Mouse (Mus musculus) thymus, adult 18-20 months (tissue): Measurements from ENCODE around the gene Rnpepl1.

ENCODE experiments used
- DNase-seq, 2 experiments: peaks; one replicate each; pipeline ENCODE4 v3.0.0; 2022; ENCODE audit warnings: mixed read lengths in 2 of 2

The Rnpepl1 gene

DNA sequence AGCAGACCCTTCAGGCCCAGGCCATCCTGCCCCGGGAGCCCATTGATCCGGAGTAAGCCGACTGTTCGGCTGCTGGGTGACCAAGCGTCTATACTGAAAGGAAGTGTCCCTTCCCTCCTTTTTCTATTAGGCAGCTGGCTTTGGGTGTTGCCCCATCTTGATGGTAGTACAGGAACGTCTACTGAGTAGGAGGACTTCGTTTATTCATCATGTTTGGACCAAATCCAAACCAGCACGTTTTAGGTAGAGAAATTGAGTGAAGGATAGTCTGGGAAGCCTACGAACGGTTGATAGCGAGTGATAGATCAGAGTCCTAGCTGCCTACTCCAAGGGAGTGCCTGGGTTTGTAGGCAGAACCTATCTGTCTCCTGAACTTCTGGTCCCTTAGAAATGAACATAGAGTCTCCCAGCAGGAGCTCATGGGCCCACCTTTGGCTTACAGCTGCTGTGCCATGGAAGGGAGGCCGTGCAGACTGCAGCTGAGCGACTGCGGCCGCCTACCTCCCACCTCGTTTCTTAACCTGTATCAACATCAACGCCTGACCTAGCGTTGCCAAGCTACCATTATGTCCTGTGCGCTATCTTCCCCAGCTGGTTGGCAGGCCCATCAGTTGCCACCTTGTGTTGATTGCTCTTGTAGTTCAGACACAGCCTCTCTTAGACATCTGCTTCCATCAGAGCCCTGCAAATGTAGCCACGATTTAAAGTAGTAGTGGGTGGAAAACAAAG lies 2.8 kb upstream of the Rnpepl1 start:
- DNase-seq, result no peak

DNA sequence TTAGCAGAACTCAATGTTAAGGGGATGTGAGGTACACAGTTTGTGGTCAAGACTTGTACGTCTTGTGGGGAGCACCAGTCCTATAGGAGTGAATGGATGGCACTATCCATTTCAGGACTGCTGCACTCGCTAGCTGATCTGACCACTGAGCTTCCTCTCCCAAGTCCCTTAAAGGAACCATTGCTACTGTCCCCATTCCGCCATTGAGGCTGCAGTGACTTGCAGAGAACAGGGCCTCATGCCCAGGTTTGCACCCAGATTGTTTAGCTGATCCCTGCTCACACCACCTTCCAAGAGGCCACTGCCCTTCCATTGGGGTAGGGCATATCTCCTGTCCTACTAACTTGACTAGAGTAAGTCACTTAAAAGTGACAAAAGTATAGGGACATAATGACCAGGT lies 1.9 kb upstream of the Rnpepl1 start:
- DNase-seq, result no peak

DNA sequence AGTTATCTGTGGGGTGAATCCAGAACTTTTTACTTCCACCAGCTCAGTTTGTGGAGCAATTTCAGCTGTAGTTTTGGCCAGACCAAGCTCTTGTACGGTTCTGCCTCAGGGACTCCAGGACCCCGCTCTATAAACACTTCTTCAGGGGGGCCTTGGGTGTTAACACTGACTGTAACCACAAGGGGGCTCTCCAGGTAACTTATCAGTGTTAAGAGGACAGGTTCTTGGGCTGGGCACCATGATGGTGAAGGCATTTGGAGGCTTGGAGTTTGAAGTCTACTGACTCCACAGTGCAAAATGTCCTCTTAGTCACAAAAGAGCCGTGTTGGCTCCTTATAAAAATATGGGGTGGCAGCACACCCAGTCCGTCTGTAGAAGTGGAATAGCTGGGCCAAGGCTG lies 1.5 kb upstream of the Rnpepl1 start:
- no peak for DNase-seq

DNA sequence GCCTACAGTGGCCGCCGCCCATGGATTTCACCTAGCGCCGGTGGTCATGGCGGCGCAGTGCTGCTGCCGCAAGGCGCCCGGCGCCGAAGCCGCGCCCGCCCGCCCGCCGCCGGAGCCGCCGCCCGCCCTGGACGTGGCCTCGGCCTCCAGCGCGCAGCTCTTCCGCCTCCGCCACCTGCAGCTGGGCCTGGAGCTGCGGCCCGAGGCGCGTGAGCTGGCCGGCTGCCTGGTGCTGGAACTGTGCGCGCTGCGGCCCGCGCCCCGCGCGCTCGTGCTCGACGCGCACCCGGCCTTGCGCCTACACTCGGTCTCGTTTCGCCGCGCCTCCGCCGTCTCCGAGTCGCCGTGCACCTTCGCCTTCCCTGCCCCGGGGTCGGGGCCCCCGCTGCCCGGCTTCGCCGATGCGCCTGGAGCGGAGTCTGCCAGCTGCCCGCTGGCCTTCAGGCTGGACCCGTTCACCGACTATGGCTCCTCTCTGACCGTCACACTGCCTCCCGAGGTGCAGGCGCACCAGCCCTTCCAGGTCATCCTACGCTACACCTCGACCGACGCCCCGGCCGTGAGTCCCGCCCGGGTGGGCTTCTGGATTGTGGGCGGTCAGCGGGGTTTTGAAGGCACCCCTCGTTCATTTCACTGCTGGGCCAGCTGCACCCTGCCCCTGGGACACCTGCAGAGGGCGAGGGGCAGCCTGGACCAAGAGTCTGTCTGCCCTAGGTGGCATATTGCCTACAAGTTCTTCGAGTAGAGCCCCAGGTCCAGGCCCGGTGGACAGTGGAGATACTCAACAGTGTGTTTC lies 540 bp downstream of the Rnpepl1 start:
- peak; percentile 37 to 51 for DNase-seq

DNA sequence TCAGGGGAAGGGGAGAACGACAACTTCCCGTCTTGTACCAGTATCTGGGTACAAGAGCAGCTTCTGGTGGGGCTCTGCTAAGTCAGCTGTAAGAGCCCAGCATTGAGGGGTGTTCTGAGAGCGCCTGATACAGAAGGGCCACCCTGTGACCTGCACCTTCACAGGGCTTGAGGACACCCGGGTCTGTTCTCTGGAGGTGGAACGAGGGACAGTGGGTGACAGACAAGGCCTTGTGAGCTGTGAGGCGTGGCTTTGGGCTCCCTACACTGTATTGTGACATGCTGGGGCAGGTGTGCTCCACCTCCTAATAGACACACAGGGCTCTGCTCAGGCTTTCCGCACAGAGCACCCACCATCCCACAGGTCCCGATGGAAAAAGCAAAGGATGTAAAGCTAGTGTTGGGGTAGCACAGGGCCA lies 1.1 kb downstream of the Rnpepl1 start:
- DNase-seq, result no peak

DNA sequence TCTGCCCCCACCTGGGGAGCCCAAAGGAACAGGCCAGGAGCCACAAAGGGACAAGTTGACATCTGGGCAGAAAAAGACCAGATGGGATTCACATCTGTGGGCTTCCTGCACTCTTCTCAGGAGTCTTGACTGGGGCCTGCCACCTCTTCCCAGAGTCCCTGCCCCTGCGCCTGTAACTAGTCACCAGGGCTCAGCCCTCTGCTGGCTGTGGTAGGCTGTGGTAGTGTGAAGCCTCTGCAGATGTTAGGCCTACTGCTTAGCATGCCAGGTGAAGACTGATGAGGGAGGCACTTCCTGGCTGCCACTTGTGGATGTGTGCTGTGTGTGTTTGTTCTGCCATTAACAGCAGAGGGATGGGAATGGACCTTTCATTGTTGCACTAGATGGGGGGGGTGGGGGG lies 1.7 kb downstream of the Rnpepl1 start:
- peak in 1 of 2 experiments; percentile 30 for DNase-seq

DNA sequence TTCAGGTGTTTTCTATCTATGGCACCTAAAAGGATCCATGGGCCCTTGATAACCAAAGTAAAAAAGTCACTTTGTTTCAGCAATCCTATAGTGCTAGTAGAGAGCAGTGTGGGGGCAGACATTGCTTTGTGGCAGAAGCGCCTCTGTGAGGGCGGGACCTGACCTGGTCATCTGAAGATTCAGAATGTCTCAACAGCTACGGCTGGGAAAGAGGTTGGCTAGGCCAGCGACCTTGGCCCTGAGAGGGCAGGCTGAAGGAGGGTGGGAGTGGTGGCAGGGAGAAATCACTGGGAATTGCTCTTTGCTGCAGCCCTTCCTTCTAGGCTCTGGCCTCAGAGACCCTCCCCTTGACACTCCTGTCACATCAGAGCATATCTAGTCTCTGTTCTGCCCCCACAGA lies 3.7 kb downstream of the Rnpepl1 start:
- no peak for DNase-seq

DNA sequence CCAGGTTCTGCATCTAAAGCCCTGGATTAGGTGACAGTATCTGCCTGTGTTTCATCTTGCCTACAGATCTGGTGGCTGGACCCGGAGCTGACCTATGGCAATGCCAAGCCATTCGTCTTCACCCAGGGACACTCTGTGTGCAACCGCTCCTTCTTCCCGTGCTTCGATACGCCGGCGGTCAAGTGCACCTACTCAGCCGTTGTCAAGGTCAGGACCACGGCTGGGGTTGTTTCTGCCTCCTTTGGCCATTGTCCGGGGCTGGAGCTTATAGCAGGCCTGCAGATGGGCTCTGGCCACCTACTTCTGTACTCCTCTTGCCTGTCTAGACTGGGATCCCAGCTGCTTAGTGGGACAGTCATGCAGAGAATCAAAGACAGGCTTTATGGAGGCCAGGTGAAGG lies 4.4 kb downstream of the Rnpepl1 start:
- peak in 1 of 2 experiments; percentile 2 for DNase-seq

DNA sequence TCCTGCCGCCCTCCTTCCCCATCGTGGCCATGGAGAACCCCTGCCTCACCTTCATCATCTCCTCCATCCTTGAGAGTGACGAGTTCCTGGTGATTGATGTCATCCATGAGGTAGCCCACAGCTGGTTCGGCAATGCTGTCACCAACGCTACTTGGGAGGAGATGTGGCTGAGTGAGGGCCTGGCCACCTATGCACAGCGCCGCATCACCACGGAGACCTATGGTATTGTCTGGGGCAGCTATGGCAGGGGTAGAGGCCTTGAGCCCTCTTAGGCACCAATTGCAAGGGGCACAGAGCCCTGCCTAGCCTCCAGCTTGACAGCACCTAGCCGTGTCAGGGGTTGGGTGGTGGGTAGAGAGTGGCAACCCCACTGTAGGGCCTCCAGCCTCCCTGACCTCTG lies 6.1 kb downstream of the Rnpepl1 start:
- no peak for DNase-seq

DNA sequence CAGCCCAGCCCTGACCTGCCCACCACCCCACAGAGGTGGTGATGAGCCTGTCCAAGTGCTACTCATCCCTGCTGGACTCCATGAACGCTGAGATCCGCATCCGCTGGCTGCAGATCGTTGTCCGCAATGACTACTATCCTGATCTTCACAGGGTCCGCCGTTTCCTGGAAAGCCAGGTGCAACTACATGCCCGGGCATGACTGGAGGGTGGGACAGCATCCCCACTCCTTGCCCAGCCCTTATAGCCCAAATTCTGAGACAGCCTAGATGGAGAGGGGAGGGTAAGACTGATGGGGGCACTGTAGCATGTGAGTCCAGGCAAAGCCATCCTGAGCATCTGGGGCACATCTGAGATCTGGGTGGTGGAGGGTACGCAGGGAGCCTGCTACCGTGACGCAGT lies 8.6 kb downstream of the Rnpepl1 start:
- no peak for DNase-seq

DNA sequence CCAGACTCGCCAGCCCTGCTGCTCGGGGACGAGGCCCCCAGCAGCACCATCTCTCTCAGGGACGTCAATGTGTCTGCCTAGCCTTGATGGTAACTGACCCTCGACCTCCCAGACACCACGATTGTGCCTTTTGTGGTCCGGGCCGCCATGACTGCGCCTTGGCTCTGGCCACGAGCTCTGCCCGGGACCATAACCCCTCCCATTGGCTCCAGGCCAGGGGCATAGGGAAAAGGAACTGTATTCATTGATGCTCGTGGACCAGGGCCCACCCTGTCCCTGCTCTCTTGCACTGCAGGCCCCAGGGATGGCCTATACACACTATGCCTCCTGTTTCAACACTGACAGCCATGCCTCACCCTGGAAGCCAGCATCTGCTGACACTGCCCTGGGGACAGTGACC lies 9.2 kb downstream of the Rnpepl1 start:
- DNase-seq, result no peak

DNA sequence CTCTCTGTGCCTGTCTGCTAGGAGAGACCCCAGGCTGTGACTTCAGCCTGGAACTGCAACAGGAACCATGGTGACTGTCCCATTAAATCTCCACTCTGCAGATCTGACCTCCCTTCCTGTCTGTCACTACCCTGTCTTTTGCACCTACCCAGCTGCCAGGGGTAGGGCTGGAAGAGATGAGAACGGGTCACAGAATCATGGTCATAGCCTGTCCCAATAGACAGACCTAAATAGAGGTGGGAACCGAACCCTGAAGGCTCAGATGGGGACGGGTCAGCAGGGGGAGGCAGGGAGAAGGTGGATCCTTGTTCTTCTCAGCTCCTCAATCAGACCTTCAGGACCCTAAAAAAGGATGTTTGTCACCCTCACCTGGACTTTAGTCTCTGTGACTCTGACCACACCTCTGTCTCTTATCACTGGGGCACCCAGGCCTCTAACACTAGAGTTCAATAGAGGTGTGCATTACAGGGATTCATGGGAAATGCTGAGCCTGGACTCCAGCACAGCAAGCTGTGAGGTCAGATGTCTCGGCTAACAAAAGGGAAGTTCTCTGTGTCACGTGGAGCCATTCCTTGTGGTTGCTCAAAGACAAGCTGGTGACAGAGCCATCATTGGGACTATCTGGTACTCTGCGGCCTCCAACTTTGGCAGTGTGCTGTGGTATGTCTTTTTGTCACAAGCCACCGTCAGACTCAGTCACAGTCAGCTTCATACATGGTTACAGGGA lies 10.1 kb downstream of the Rnpepl1 start:
- no peak for DNase-seq

DNA sequence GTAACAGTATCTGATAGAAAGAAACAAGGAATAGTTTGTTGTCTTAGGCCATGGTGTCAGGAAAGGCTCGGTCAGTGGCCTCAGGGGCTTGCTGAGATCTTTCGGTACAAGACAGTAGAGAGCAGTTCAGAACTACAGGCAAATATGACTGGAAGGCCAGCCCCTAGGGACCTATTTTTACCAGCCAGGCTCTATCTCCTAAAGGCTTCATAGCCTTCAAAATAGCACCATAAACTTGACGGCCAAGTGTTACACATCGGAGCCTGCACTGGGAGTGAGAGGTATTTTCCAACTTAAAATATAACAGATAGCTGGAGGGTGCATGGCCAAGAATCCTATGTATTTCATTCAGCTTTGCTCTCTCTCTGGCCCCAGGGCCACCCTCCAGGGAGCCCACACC lies 10.9 kb downstream of the Rnpepl1 start:
- DNase-seq, result no peak

DNA sequence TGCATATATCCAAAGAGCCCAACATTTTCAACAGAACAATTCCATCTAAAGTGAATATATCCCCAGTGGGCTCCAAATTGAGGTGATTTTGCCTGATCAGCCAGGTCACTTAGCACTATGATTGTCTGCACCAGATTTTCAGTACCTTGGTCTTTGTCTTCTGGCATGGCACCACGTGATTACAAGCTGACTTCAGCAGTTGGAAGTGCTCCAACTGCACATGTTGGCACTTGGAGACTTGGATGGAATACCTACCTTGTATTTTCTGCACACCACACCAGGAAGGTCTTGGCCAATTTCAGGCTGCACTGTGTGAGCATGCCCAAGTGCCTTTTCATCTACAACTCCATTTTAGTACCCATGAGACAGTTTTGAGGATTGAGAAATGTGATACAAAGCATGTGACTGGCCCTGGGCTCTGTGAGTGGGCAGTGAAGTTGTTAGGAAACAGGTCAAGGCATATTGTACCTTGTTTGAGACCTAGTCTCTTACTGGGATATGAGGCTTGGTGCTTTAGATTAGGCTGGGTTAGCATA lies 19.7 kb downstream of the Rnpepl1 start:
- no peak for DNase-seq

DNA sequence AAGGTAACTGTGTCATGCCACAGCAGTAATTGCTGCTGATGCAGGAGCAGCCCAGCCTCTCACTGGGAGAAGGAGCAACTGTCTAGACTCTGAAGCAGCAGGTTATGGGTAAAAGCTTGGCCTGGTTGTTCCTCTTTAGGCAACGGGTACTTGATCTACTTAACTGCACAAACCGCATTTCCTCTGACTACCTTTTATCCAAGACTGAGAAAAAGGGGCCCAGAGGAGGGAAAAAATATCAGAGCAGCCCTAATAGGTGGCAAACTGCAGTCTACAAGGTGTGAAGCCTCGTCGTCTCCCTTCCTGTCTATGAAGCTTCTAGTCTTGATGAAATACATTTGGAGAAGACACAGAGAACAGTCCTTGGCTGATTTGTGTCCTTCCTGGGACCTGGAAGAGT lies 23.0 kb downstream of the Rnpepl1 start:
- no peak for DNase-seq

DNA sequence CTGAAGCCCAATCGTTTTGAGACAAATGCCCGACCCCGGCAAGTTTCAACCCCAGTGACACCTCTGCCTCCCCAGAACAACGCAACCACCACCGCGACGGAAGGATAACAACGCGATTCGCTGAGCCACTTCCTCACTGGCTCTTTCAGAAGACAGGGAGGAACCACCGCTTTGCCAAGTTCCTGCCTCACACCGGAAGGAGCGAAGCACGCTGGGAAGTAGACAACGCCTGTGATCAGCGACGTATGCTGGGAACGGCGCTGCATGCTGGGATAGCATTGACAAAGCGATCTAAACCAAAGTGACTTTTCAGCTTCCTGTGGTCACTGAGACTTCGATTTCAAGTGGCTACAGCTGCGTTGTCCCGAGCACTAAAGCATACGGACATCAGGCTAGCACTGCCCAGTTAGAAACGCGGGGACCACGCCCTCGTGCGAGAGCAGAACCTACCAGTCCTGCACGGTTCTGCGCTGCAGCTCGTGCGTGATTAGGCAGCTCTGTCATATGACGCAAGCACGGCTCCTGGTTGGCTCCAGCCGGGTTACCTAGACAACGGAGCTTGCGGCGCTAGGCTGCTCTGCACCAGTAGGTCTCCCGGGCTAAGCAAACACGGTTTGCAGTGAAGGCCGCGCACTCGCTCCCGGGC lies 23.7 kb downstream of the Rnpepl1 start, which contains the start of gene Capn10:
TSS of gene Capn10 (plus strand) at position 195 of the 646 bp plus-strand sequence.
- peak; percentile 86 to 91 for DNase-seq

DNA sequence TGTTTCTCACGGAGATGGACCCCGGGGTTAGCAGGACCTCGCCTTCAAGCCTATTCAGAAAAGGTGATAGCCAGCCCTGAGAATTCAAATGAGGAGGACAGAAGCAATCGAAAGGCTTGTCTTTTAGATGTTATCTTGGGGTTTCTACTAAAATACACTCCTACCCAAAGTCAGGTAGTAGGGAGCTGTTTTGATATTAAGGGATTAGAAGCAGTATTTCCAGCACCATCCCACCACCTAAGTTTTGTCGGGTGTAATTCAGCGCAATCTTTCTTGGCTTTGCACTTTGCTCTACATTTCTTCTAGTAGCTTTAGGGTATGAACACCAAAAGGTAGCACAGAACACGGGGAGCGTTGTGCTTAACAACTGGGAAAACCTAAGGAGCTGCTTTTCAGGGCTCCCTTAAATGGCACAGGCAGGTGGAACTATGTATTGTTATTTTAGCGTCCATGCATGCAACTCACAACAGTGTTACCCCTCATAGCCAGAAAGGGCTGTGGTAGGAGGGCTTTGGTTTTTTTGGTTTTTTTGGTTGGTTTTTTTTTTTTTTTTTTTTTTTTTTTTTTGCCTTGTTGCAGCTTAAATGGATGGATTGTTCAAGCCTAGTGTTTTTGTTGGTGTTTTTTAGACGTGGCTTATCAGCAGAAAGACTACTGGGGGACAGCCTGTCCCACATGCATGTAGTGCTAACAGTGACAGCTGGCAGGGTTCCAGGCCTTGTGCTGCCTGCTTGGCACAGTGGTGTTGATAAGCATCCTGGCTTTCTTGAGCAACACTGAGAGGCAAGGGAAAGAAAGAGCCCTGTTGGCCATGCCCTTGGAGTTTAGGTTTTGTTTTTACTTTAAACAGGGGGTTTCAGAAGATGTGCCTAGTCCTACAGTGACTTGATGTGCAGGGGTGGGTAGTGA lies 24.7 kb downstream of the Rnpepl1 start:
- DNase-seq, result no peak

DNA sequence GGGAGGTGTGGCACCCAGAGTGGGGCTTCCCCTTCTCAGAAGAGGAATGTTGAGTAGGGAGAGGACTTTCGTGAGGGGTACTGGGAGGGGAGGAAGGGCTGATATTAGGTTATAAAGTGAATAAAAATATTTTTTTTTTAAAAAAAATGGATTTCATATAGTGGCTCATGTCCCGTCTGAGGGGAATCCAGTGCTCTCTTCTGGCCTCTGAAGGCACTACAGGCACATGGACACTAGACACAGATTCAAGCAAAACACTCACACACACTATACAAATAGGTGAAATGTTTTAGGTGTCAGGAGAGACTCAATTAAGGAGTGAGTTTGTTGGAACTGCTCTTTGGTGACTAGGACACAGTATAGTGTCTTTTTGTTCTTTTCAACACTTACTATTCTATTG lies 25.4 kb downstream of the Rnpepl1 start:
- DNase-seq, result no peak

DNA sequence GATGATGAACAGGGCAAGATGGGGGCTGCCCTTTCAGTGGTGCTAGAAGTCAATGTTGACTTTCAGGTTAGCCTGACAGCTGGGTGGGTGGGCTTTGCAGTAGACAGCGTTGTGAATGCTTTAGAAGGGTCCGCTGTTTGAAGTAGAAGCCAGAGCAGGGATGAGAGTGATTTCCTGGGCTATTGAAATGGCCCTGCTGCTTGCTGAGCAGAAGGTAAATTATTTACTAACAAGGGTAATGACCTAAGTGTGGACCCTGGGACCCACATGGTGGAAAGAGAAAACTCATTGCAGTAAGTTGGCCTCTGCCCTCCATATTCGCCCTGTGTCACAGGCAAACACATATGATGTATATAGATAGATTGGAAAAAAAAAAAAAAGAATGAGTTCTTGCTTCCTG lies 25.9 kb downstream of the Rnpepl1 start:
- DNase-seq, result no peak

DNA sequence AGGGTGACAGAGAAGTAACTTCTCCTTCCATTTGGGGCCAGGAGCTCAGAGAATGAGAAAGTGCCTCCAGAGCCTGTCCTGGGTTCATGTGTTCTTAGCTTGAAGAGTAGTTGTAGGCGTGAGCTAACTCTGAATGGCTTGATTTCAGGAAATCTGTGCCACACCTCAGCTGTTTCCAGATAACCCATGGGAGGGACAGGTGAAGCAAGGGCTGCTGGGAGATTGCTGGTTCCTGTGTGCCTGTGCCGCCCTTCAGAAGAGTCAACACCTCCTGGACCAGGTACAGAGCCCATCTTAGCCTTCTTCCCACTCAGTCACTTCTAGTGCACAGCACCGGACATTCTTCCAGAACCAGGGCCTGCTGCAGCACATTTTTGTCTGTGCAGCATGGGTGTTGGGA lies 27.2 kb downstream of the Rnpepl1 start:
- DNase-seq, result no peak

DNA sequence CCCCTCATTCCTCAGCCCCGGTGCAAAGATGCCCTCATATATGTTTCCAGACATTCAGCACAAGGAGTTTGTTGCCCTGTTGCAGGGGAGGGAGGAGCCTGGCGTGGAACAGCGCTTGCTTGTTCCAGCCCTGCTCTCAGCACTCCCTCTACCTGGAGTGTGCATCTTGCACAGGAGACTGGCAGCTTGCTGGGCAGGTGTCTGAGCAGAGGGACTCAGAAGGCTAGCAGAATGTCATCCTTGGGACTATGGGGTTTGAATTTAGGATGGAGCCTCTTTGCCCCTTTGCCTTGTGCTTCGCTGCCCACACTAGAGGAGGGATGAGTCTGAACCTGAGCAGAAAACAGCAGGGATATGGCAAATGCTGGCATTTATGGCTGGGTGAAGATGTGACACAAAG lies 29.2 kb downstream of the Rnpepl1 start:
- DNase-seq, result no peak
